Mouse (Mus musculus) layer of hippocampus, postnatal 36 days (tissue): Measurements from ENCODE around the gene Ascc1. TPM values are rescaled to one million over a fixed set of nuclear protein-coding genes. Genes with fewer than 3 reads are reported as not detected.
A peak's percentile ranks its signal among the peaks of the same experiment; 100 is the strongest.
"Not testable (repeated sequence)": the region's sequence is repeated elsewhere in the genome, so short reads cannot be mapped to it uniquely, and the experiment has no call there.

ENCODE experiments used
- DNase-seq, 2 experiments: peaks; one replicate each; pipeline ENCODE4 v3.0.0; 2022
- microRNA-seq, 2 experiments: library from miRNA; unstranded; fragments of <30 nt; microRNA quantifications; one replicate each; pipeline ENCODE4 v1.2.0; 2021
- total RNA-seq, 2 experiments: library from RNA; stranded (reverse); gene quantifications; 2 replicates each; pipeline ENCODE4 v1.2.3; 2021

Gene Ascc1
- total RNA-seq, 2 experiments from 2014 or later, result 14.3 to 18.1 TPM

DNA sequence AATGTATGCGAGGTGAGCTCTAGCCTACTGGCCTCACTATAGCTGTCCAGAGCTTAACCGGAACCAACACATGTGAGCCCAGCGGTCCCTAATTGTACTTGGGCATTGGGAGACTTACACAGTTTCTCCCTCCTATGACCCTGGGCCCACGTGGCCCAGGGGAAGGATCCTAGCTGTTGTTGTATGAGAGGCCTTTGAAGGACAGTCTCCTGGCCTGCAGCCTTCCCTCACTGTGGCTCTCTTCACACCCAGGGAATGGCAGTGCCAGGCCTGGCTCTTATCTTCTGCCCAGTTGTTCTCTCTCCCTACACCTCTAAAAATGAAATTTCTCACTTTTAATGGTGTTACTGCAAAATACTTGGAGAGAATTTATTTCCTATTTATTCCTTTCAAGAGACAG lies 114.4 kb downstream of the Ascc1 start:
- DNase-seq, result no peak

DNA sequence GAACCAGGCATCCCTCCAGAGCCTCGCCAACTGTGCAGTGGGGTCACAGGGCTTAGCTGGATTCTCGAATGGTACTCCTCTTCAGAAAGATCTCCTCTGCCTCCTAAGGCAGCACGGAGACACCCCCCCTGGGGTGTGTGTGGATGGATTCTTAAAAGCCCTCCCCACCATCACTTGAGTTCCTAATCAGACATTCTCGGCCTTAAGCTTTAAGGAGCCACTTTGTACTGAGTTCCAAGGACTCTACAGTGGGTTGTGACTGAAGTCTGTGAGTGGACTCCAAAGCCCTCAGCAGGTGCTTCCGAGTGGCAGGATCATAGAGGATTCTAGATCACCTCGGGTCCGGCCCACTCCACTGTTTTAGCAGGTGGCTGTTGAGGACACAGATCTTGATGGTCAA lies 115.9 kb downstream of the Ascc1 start:
- no peak for DNase-seq

GRCm38 (mm10) chr10:60120630-60121029 lies 118.0 kb downstream of the Ascc1 start:
- no peak for DNase-seq

DNA sequence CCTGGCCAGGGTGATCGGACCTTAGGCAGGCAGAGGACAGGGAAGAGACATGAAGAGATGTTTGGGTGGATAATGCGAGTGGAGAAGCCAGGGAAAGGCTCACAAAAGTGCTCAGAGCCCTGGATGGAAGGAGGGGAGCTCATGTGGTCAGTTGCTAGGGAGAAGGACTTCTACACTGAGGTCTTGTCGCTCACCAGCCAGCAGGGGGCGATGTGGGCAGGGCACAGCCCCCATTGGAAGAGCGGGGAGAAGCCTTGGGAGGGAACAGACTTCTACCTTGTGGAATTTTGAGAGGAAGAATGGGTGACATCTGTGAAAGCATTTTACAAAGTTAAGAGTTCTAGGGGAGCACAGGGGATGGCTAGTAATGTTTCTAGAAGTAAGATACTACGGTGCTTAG lies 121.5 kb downstream of the Ascc1 start:
- no peak for DNase-seq

GRCm38 (mm10) chr10:60125529-60126327 lies 123.1 kb downstream of the Ascc1 start:
- no peak for DNase-seq

DNA sequence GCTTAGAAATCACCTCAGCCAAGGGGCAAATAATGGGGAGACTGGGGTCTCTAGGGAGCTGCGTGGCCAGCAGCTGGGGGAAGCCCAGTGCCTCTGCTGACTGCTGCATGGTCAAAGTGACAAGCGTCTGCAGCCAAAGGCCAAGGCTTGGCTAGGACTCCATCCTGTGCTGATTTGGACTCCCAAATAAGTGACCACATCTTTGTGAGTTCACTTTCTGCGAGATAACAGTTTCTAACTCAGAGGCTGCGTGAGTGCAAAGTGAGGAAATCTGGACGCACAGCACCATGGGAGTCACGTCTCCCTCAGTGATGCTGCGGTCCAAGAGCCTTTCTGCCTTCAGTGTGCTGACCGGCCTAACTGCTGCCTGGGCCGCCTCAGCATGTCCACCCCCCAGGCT lies 125.7 kb downstream of the Ascc1 start:
- DNase-seq, result no peak

- no peak for DNase-seq
Observed at GRCm38 (mm10) chr10:60130504-60130903, 127.9 kb downstream of the Ascc1 start.

- DNase-seq, result no peak
Observed at GRCm38 (mm10) chr10:60133501-60133900, 130.9 kb downstream of the Ascc1 start.

DNA sequence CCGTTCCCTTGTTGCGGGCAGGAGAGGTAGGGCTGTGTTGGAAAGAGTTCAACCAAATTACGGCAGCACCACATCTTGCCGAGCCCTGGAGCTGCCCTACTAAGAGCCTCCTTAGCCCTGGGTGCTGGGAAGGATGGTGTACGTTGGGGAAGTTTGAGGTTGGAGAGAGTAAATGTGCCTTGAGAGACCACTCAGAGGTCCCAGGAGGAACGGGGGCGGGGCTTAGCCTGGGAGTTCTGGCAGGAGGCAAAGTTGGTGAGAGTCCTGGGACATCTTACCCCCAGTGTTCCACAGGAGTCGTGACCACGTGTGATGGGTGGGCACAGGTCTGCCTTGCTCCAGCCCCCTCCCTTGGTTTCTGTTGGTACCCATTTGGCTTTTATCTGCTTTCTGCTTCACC lies 131.6 kb downstream of the Ascc1 start:
- DNase-seq, result no peak

- DNase-seq, result not testable (repeated sequence)
Observed at GRCm38 (mm10) chr10:60136010-60136409, 133.4 kb downstream of the Ascc1 start.

- DNase-seq, result no peak
Observed at GRCm38 (mm10) chr10:60136935-60137334, 134.3 kb downstream of the Ascc1 start.

DNA sequence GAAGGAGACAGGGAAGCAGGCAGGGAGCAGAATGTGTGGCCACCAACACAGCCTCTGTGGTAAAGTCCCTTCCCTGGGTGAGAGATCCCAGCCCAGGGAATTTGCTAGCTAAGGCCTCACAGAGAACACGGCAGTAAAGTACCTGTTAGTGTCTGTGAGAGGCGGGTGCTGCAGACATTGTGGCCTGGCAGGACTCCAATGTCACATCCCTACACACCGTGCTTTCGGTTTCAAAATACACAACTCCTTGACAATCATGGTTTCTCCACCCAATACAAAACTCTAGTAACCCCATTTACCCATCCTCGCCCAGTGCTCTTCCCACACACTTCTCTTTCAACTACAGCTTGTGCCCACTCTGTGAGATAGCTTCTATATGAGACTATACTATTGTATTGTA lies 136.1 kb downstream of the Ascc1 start:
- DNase-seq, result no peak

- no peak for DNase-seq
Observed at GRCm38 (mm10) chr10:60140751-60141150, 138.1 kb downstream of the Ascc1 start.

DNA sequence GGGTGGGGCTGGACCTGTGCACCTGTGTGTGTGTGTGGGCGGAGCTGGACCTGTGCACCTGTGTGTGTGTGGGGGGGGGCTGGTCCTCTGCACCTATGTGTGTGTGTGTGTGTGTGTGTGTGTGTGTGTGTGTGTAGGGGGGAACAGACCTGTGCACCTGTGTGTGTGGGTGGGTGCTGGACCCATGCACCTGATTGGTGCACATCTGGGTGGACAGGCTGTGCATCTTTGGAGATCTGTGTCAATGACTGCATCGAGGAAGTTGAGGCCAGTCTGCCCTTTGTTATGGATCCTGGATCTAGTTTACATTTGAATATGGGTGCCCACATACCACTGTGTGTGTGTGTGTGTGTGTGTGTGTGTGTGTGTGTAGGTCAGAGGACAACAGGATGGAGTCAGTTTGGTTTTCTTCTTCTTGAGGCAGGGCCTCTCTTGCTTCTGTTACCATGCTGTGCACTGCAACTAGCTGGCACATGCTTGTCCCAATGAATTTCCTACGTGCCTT lies 139.1 kb downstream of the Ascc1 start:
- no peak for DNase-seq

DNA sequence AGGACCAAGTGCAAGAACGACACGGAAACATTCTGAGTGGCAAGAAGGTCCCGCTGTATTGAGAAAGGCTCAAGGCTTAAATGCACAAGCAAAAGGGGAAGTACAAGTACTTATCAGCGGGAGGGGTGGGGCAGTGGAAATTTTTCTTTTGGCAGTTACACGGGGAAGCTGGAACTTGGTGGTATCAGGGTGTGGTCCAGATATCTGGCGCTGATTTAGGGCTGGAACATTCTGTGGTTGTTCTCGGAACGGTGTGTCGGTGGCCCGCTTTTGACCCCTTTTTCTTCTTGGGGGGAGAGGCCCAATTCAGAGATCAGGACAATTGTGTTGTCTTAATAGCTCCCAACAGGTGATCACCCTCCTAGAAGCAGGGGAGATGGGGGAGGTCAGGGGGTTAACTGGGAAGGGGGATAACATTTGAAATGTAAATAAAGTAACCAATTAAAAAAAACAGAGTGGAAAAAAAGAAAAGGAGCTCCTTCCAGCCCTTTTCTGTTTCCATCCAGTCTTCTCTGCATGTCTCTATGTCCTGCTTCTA lies 145.0 kb downstream of the Ascc1 start:
- DNase-seq, result not testable (repeated sequence)

GRCm38 (mm10) chr10:60148087-60148486 lies 145.5 kb downstream of the Ascc1 start:
- peak; percentile 67 for DNase-seq

Small RNA genes lying within 50 kb of the gene (microRNA-seq; reads per million reads assigned to microRNA genes)
- gene Mir6906, result 2.4 to 2.5 reads per million in 2 experiments

Other genes with a start within 250 kb of the Ascc1 start
- gene Dnajb12, start 123.2 kb upstream of the Ascc1 start, total RNA-seq, result 10 to 100 TPM; 48.0 to 48.3 TPM
- gene Ddit4, start 51.0 kb upstream of the Ascc1 start, total RNA-seq, result 10 to 100 TPM; 89.5 to 96.2 TPM
- 10 to 100 TPM; 69.8 to 71.1 TPM for gene Anapc16, start 330 bp downstream of the Ascc1 start, total RNA-seq
- gene Spock2, start 103.4 kb downstream of the Ascc1 start, total RNA-seq, result 100 to 1,000 TPM; 493 to 502 TPM
- 1 to 10 TPM; 2.2 to 2.8 TPM for gene Chst3, start 216.5 kb downstream of the Ascc1 start, total RNA-seq